Mouse (Mus musculus): ENCODE data around the gene Crtc2. TPM values are rescaled to one million over a fixed set of nuclear protein-coding genes. Genes with fewer than 3 reads are reported as not detected.

Gene Crtc2
- polyA plus RNA-seq, 1 experiment from 2014 or later, result 17.5 TPM

DNA sequence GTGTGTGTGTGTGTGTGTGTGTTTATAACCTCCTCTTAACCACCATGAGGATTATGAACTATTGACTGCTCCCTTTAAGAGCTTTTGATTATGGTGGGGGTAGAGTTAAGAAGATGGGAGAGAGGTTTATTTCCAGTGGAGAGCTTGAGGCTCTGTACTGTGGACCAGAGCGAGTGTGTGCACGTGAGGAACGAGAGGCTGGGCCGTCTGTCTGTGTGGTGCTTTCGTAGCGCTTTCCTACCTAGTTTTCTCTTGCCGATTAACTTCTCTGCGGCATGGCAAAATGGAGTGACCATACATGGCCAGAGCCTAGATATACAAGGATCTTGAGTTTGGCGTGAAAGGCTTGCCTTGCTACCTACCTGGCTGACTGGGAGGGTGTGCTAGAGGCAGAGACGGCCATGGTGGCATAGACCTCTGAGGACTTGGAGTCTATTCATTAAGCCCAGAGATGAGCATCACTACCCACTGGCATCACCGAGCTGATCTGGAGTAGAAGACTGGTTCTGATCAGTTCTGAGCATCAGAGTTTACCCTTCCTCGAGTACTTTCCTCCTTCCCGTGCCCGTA, 1.9 kb downstream of the Crtc2 start:
- Histone ChIP-seq H3K4me2 (ENCODE audit: low read length) (peak overlapping the region; percentile 91; the same call in 1 of the 2 replicates), H3K4me3 (ENCODE audit: low read depth, low read length) (no peak overlapping the region), H3K36me3 (ENCODE audit: control insufficient read depth, insufficient read depth, low read length) (peaks cover 46% of the 10 kb centered on the region), H3K27me3 (replicated peaks; ENCODE audit: control insufficient read depth, insufficient read depth, low read length) (no peaks in the 10 kb centered on the region), H3K4me1 (replicated peaks; ENCODE audit: control insufficient read depth, insufficient read depth, low read length) (peaks cover 8% of the 10 kb centered on the region), H3K9me3 (ENCODE audit: control insufficient read depth, low read length) (no peaks in the 10 kb centered on the region), H3K27ac (ENCODE audit: low read depth) (no peak overlapping the region), H3K9ac (ENCODE audit: low read length) (no peak overlapping the region)
- WGBS, result 92% methylated on average over 14 of the region's 14 CpGs
- ATAC-seq (replicated peaks; ENCODE audit: low FRiP score, low TSS enrichment, low read depth) (no peak), DNase-seq (ENCODE audit: low spot score) (no peak)

DNA sequence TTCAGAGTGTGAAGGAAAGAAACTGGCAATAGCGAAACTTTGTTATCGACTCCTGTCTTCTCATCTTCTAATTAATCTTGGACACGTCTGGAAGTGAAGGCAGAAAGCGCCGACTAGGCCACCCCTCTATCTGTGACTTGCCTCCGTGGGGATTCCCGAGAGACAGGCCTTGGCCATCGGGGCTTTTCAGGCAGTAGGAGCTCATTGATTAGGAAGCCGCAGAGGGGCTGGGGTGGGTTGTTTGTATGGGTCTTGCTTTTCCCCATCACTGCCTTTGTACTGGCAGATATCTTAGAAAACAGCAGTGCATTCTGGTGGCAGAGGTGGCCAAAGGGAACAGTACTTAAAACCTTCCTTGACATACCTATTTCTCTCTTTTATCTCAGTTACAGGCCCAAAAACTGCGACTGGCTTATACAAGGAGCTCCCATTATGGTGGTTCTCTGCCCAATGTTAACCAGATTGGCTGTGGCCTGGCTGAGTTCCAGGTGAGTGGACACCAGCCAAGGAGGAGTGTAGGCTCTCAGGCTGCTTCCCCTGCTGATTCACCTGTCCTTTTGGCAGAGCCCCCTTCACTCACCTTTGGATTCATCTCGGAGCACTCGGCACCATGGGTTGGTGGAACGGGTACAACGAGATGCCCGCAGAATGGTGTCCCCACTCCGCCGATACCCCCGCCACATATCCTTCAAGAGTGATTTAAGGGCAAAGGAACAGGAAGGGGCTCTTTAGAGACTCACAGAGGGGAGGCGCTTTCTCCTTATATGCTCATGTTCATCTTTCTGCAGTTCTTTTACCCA, 3.0 kb downstream of the Crtc2 start:
- no peak overlapping the region for H3K9ac ChIP-seq (ENCODE audit: low read length)
- H3K27me3 ChIP-seq (replicated peaks; ENCODE audit: control insufficient read depth, insufficient read depth, low read length), result no peaks in the 10 kb centered on the region
- H3K27ac ChIP-seq (ENCODE audit: low read depth), result no peak overlapping the region
- no peak overlapping the region for H3K4me3 ChIP-seq (ENCODE audit: low read depth, low read length)
- 92% methylated on average over 19 of the region's 19 CpGs for WGBS
- ATAC-seq (replicated peaks; ENCODE audit: low FRiP score, low TSS enrichment, low read depth), result no peak
- no peak for DNase-seq (ENCODE audit: low spot score)
- H3K9me3 ChIP-seq (ENCODE audit: control insufficient read depth, low read length), result no peaks in the 10 kb centered on the region
- H3K4me1 ChIP-seq (replicated peaks; ENCODE audit: control insufficient read depth, insufficient read depth, low read length), result peaks cover 8% of the 10 kb centered on the region
- no peak overlapping the region for H3K4me2 ChIP-seq (ENCODE audit: low read length)
- H3K36me3 ChIP-seq (ENCODE audit: control insufficient read depth, insufficient read depth, low read length), result peaks cover 48% of the 10 kb centered on the region

DNA sequence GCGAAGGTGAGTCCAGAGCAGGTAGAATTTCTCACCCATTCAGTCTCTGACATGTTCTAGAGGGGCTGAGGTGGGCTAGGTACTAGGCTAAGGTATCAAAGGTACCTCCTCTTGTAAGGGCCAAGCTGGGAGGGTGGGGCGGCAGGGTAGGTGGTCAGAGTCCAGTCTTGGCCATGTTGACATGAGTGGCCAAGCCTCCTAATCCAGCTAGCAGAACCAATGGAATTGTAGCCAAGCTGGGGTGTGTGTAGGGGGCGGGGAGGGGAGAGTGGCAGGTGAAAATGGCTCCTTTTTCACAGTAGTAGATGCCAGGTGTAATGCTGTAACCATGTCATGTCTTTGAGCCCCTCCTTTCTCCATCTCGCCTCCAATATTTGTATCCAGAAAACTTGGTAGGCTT, 4.6 kb downstream of the Crtc2 start:
- no peak for ATAC-seq (replicated peaks; ENCODE audit: low FRiP score, low TSS enrichment, low read depth)
- H3K36me3 ChIP-seq (ENCODE audit: control insufficient read depth, insufficient read depth, low read length), result peaks cover 64% of the 10 kb centered on the region
- no peaks in the 10 kb centered on the region for H3K9me3 ChIP-seq (ENCODE audit: control insufficient read depth, low read length)
- no peaks in the 10 kb centered on the region for H3K27me3 ChIP-seq (replicated peaks; ENCODE audit: control insufficient read depth, insufficient read depth, low read length)
- H3K9ac ChIP-seq (ENCODE audit: low read length), result no peak overlapping the region
- peaks cover 8% of the 10 kb centered on the region for H3K4me1 ChIP-seq (replicated peaks; ENCODE audit: control insufficient read depth, insufficient read depth, low read length)
- H3K27ac ChIP-seq (ENCODE audit: low read depth), result no peak overlapping the region
- no peak for DNase-seq (ENCODE audit: low spot score)
- WGBS, result 94% methylated on average over 4 of the region's 4 CpGs
- no peak overlapping the region for H3K4me2 ChIP-seq (ENCODE audit: low read length)
- no peak overlapping the region for H3K4me3 ChIP-seq (ENCODE audit: low read depth, low read length)

DNA sequence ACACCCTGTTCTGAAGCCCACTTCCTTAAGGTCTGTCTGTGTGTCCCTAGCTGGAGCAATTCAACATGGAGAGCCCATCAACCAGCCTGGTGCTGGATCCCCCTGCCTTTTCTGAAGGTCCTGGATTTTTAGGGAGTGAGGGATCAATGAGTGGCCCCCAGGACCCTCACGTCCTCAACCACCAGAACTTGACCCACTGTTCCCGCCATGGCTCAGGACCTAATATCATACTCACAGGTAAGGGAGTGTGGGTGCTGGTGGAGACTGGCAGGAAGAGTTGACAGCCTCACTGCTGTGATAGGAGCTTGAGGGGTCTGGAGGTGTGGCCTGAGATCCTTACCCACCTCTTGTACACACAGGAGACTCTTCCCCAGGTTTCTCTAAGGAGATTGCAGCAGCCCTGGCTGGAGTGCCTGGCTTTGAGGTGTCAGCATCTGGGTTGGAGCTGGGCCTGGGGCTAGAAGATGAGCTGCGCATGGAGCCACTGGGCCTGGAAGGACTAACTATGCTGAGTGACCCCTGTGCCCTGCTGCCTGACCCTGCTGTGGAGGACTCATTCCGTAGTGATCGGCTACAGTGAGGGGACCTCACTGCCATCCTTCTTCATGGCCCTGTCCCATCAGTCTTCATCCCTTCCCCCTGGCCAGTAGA, 9.3 kb downstream of the Crtc2 start:
- Histone ChIP-seq H3K4me1 (replicated peaks; ENCODE audit: control insufficient read depth, insufficient read depth, low read length) (peaks cover 10% of the 10 kb centered on the region), H3K27me3 (replicated peaks; ENCODE audit: control insufficient read depth, insufficient read depth, low read length) (no peaks in the 10 kb centered on the region), H3K9me3 (ENCODE audit: control insufficient read depth, low read length) (no peaks in the 10 kb centered on the region), H3K36me3 (ENCODE audit: control insufficient read depth, insufficient read depth, low read length) (peaks cover 56% of the 10 kb centered on the region), H3K4me2 (ENCODE audit: low read length) (no peak overlapping the region), H3K4me3 (ENCODE audit: low read depth, low read length) (no peak overlapping the region), H3K27ac (ENCODE audit: low read depth) (no peak overlapping the region), H3K9ac (ENCODE audit: low read length) (no peak overlapping the region)
- ATAC-seq (replicated peaks; ENCODE audit: low FRiP score, low TSS enrichment, low read depth), result no peak
- no peak for DNase-seq (ENCODE audit: low spot score)
- whole genome bisulfite sequencing, result 91% methylated on average over 5 of the region's 5 CpGs

DNA sequence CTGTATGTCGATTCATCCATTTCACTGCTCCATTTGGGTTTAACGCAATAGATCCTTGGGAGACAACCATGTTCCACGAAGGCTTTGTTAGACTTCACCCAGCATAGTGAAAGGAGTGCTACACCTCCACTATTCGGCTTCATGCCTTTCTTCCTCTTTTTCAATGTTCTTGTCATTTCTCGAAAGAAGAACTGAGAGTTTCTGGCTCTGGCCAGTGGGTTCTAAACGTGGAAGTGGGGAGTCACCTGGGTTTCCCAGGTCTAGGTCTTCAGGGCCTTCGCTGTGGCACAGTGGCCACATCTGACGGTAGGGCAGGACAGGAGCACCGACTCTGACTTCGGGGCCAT, 10.7 kb downstream of the Crtc2 start:
- H3K9ac ChIP-seq (ENCODE audit: low read length), result peak overlapping the region; percentile 86; the same call in 1 of the 2 replicates
- H3K36me3 ChIP-seq (ENCODE audit: control insufficient read depth, insufficient read depth, low read length), result peaks cover 47% of the 10 kb centered on the region
- peaks cover 10% of the 10 kb centered on the region for H3K4me1 ChIP-seq (replicated peaks; ENCODE audit: control insufficient read depth, insufficient read depth, low read length)
- peak overlapping the region; percentile 78 for H3K4me3 ChIP-seq (ENCODE audit: low read depth, low read length)
- ATAC-seq (replicated peaks; ENCODE audit: low FRiP score, low TSS enrichment, low read depth) (no peak), DNase-seq (ENCODE audit: low spot score) (no peak)
- WGBS, result 31% methylated on average over 10 of the region's 10 CpGs
- no peaks in the 10 kb centered on the region for H3K9me3 ChIP-seq (ENCODE audit: control insufficient read depth, low read length)
- peak overlapping the region; percentile 97; the same call in 1 of the 2 replicates for H3K27ac ChIP-seq (ENCODE audit: low read depth)
- peak overlapping the region; percentile 79 for H3K4me2 ChIP-seq (ENCODE audit: low read length)
- no peaks in the 10 kb centered on the region for H3K27me3 ChIP-seq (replicated peaks; ENCODE audit: control insufficient read depth, insufficient read depth, low read length)

DNA sequence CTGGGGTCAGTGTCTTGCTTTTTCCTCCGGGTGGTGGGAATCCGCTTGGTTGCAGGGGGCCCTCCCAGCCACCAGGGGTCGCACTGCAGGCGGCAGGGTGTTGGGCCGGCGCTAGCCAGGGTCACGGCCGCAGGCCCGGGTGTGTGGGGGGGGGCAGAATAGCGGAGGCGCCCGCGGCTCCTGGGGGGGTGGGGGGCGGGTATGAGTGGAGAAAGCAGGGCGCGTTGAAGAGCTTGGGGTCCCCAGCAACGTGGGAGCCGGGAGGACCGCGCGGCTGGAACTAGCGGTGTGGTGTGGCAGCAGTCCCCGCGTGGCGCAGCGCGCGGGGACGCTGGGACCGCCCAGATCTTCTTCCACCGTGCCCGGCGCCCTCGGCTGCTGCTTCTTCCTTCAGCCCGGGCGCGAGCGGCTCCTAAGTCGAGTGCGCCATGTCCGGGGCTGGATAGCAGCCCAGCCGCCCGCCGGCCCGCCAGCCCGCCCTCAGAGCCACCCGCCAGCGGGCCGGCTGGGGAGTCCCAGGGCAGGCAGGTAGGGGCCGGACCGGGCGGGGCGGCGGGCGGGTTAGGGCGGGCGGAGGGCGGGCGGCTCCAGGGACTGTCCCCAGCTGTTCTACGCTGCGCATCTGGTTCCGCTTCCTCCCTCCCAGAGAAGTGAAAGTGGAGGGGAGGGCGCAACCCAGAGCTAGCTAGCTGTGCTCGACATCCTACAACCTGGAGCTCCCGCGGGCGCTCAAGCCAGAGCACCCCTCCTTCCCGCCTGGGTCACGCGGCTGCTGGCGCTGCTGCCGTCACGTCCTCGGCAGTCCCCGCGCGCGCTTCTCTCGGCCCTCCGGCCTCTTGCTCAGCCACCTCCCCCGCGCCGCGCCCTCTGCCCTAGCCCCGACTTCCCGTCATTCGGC, 11.3 kb downstream of the Crtc2 start, which contains the start of gene Dennd4b:
Gene Dennd4b (plus strand): TSS at position 152 of the 898 bp plus-strand sequence.
- H3K36me3 ChIP-seq (ENCODE audit: control insufficient read depth, insufficient read depth, low read length), result peaks cover 46% of the 10 kb centered on the region
- under 1% methylated on average over 71 of the region's 87 CpGs for WGBS
- peak within 1 kb of the TSS; percentile 78 for H3K4me3 ChIP-seq (ENCODE audit: low read depth, low read length)
- peak; percentile 96 for DNase-seq (ENCODE audit: low spot score)
- H3K9ac ChIP-seq (ENCODE audit: low read length), result peak within 1 kb of the TSS; percentile 86
- ATAC-seq (replicated peaks; ENCODE audit: low FRiP score, low TSS enrichment, low read depth), result peak; percentile 92
- peaks cover 10% of the 10 kb centered on the region for H3K4me1 ChIP-seq (replicated peaks; ENCODE audit: control insufficient read depth, insufficient read depth, low read length)
- no peaks in the 10 kb centered on the region for H3K9me3 ChIP-seq (ENCODE audit: control insufficient read depth, low read length)
- peak within 1 kb of the TSS; percentile 97 for H3K27ac ChIP-seq (ENCODE audit: low read depth)
- H3K4me2 ChIP-seq (ENCODE audit: low read length), result peak within 1 kb of the TSS; percentile 79
- no peaks in the 10 kb centered on the region for H3K27me3 ChIP-seq (replicated peaks; ENCODE audit: control insufficient read depth, insufficient read depth, low read length)

DNA sequence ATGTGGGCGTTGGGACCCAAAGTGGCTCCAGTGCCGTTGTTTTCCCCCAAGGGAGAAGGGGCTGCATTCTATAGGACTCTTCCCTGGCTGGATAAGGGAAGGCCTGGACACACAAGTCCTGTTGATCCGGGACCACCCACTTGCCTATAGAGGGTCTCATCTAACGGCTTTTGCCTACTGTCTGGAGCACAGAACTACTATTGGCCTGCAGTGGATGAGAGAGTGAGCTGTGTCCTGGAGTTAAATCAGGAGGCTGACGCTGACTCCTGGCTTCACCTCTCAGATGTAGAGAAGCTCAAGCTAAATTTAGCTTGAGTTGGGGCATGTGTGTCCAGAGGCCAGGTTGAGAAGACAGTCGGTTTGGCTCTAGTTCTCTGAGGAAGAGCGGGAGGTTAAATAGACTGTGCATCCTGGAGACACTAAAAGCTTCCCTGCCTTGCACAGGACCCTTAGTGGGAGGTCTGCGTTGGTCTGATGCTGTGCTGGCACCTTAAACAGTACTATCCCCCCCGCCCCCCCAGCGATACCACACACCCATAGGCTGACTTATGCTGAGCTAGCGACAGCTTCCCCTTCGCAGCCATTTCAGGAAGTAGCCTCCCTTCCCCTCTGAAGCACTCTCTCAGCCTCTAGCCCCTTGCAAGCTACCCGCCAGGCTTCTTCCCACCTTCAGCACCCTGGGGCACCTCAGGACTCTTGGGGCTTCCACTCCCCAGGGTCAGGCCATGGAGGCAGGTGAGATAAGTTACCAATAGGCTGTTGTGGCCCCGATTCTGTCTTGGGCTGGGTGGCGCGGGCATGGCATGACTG, 12.2 kb downstream of the Crtc2 start:
- peaks cover 46% of the 10 kb centered on the region for H3K36me3 ChIP-seq (ENCODE audit: control insufficient read depth, insufficient read depth, low read length)
- H3K9me3 ChIP-seq (ENCODE audit: control insufficient read depth, low read length), result no peaks in the 10 kb centered on the region
- H3K9ac ChIP-seq (ENCODE audit: low read length), result peak overlapping the region; percentile 86
- peak; percentile 36 for ATAC-seq (replicated peaks; ENCODE audit: low FRiP score, low TSS enrichment, low read depth)
- H3K4me2 ChIP-seq (ENCODE audit: low read length), result peak overlapping the region; percentile 79
- H3K27me3 ChIP-seq (replicated peaks; ENCODE audit: control insufficient read depth, insufficient read depth, low read length), result no peaks in the 10 kb centered on the region
- peaks cover 10% of the 10 kb centered on the region for H3K4me1 ChIP-seq (replicated peaks; ENCODE audit: control insufficient read depth, insufficient read depth, low read length)
- 24% methylated on average over 16 of the region's 16 CpGs for WGBS
- peak overlapping the region; percentile 78 for H3K4me3 ChIP-seq (ENCODE audit: low read depth, low read length)
- H3K27ac ChIP-seq (ENCODE audit: low read depth), result peak overlapping the region; percentile 97
- DNase-seq (ENCODE audit: low spot score), result peak; percentile 53
